Mouse (Mus musculus): ENCODE results near the gene Farp2. TPM values are rescaled to one million over a fixed set of nuclear protein-coding genes. Genes with fewer than 3 reads are reported as not detected.
A peak's percentile ranks its signal among the peaks of the same experiment; 100 is the strongest.

Gene Farp2
- total RNA-seq (2012; rRNA removed) (1.8 and 2.4 TPM in 2 replicates), total RNA-seq (2014; rRNA removed) (0.58 and 0.89 TPM in 2 replicates), polyA plus RNA-seq (2012; ENCODE audit: insufficient read length, low read depth) (1.6 and 2.1 TPM in 2 replicates)

GRCm38 (mm10) chr1:93511585-93512350, at the start of gene Farp2:
Gene Farp2, plus strand, starts transcription at chr1:93512079.
- Histone ChIP-seq H3K79me2 (replicated peaks; ENCODE audit: control insufficient read depth, extremely low read depth, insufficient read depth, poor library complexity, severe bottlenecking) (no peaks in the 10 kb centered on the region), H3K4me2 (ENCODE audit: insufficient read depth, low read depth, poor library complexity, severe bottlenecking) (peak within 1 kb of the TSS; percentile 86), H3K9me3 (replicated peaks; ENCODE audit: low read length) (no peaks in the 10 kb centered on the region), H3K9ac (ENCODE audit: insufficient read depth, low read depth) (peak within 1 kb of the TSS; percentile 69), H3K4me1 (ENCODE audit: control insufficient read depth in 1 of 2, insufficient read depth in 2 of 2) (peaks cover 0 to 12% of the 10 kb centered on the region in 2 experiments; a peak in 2 of 4 replicates), H3K27me3 (replicated peaks) (no peaks in the 10 kb centered on the region), H3K27ac (ENCODE audit: insufficient read depth, low read depth) (no peak within 1 kb of the TSS; the same call in 1 of the 2 replicates), H3K4me3 (replicated peaks in 1 of 3; ENCODE audit: low read depth in 2 of 3, low read length in 2 of 3, poor library complexity in 1 of 3) (peak within 1 kb of the TSS; percentile 64 to 81 (median 70)), H3K36me3 (replicated peaks in 1 of 2; ENCODE audit: control insufficient read depth in 1 of 2, insufficient read depth in 1 of 2, low read length in 1 of 2) (peaks cover 14 to 25% of the 10 kb centered on the region in 2 experiments)
- TF ChIP-seq MEF2A (IDR thresholded peaks at IDR 0.05; ENCODE audit: borderline replicate concordance, low read depth, low read length) (no peak), SIN3A (IDR thresholded peaks at IDR 0.05; ENCODE audit: low read length) (peak; percentile 23; the same call in 1 of the 2 replicates), NRF1 (IDR thresholded peaks at IDR 0.05; ENCODE audit: low read depth, low read length) (peak; percentile 61), MAX (IDR thresholded peaks at IDR 0.05; ENCODE audit: low read length) (no peak), E2F4 (IDR thresholded peaks at IDR 0.05; ENCODE audit: insufficient replicate concordance, low read depth, low read length) (no peak), TBP (conservative IDR thresholded peaks at IDR 0.05; ENCODE audit: low read depth, low read length) (no peak), NELFE (IDR thresholded peaks at IDR 0.05; ENCODE audit: low read depth, low read length) (no peak), SMC3 (IDR thresholded peaks at IDR 0.05; ENCODE audit: low read depth, low read length) (no peak), IRF4 (IDR thresholded peaks at IDR 0.05; ENCODE audit: low read depth, low read length) (no peak), TCF12 (IDR thresholded peaks at IDR 0.05; ENCODE audit: low read depth, low read length) (0 out of 2 replicates have a peak, but pooled peaks have one; percentile 20), JUND (conservative IDR thresholded peaks at IDR 0.05; ENCODE audit: low read depth, low read length) (no peak), EP300 (IDR thresholded peaks at IDR 0.05; ENCODE audit: low read length) (no peak), ZMIZ1 (IDR thresholded peaks at IDR 0.05; ENCODE audit: low read depth, low read length) (no peak), POLR2A (IDR thresholded peaks at IDR 0.05; ENCODE audit: low read depth, low read length) (peak; percentile 69), KAT2A (IDR thresholded peaks at IDR 0.05; ENCODE audit: insufficient replicate concordance, low read length) (no peak), MAZ (IDR thresholded peaks at IDR 0.05; ENCODE audit: low read depth, low read length) (no peak), MYC (IDR thresholded peaks at IDR 0.05; ENCODE audit: low read depth, low read length) (no peak), GABPA (IDR thresholded peaks at IDR 0.05; ENCODE audit: insufficient replicate concordance, low read depth, low read length) (no peak), RCOR1 (conservative IDR thresholded peaks at IDR 0.05; ENCODE audit: low read depth, low read length) (no peak), ETS1 (conservative IDR thresholded peaks at IDR 0.05; ENCODE audit: low read depth, low read length) (no peak), JUN (IDR thresholded peaks at IDR 0.05; ENCODE audit: insufficient read depth, low read depth, low read length) (no peak), ELF1 (IDR thresholded peaks at IDR 0.05; ENCODE audit: low read depth, low read length) (no peak), UBTF (IDR thresholded peaks at IDR 0.05; ENCODE audit: low read depth, low read length) (no peak), POLR2AphosphoS2 (IDR thresholded peaks at IDR 0.05; ENCODE audit: low read depth, low read length) (peak; percentile 32; the same call in 1 of the 2 replicates), CHD1 (IDR thresholded peaks at IDR 0.05; ENCODE audit: low read depth, low read length) (no peak), PAX5 (IDR thresholded peaks at IDR 0.05; ENCODE audit: low read length) (no peak), ZNF384 (IDR thresholded peaks at IDR 0.05; ENCODE audit: low read depth, low read length) (no peak), ZC3H11A (IDR thresholded peaks at IDR 0.05; ENCODE audit: low read depth, low read length) (no peak), MAFK (IDR thresholded peaks at IDR 0.05; ENCODE audit: insufficient replicate concordance, low read length) (no peak), RAD21 (IDR thresholded peaks at IDR 0.05; ENCODE audit: low read depth, low read length) (no peak), USF2 (conservative IDR thresholded peaks at IDR 0.05; ENCODE audit: low read depth, low read length) (no peak), MXI1 (IDR thresholded peaks at IDR 0.05; ENCODE audit: low read depth, low read length) (peak; percentile 46; the same call in 1 of the 2 replicates), CTCF (conservative IDR thresholded peaks at IDR 0.05 in 1 of 2, IDR thresholded peaks at IDR 0.05 in 1 of 2; ENCODE audit: low read depth in 2 of 2, low read length in 2 of 2) (no peak), USF1 (IDR thresholded peaks at IDR 0.05; ENCODE audit: low read depth, low read length) (peak; percentile 41; the same call in 1 of the 2 replicates), ZKSCAN1 (IDR thresholded peaks at IDR 0.05; ENCODE audit: borderline replicate concordance, low read depth, low read length) (no peak), HCFC1 (IDR thresholded peaks at IDR 0.05; ENCODE audit: low read depth, low read length) (no peak), CHD2 (IDR thresholded peaks at IDR 0.05; ENCODE audit: low read length) (no peak), BHLHE40 (IDR thresholded peaks at IDR 0.05; ENCODE audit: low read depth, low read length) (no peak)
- in situ Hi-C loops (cut with MboI; ENCODE audit: low pct_ligation_motif_present, low pct_unique_long_range_greater_than_20kb, low sequenced_read_pairs) = no loop called here
- dilution Hi-C loops (cut with MboI; ENCODE audit: extremely low pct_ligation_motif_present, extremely low pct_unique_long_range_greater_than_20kb, low sequenced_read_pairs) = no loop called here
- DNase-seq (ENCODE audit: extremely low read depth) = peak; percentile 92

Data from CH12.LX (cell line).